Mouse (Mus musculus): Measurements from ENCODE around the gene Agfg1.

Gene Agfg1

GRCm38 (mm10) chr1:82825256-82825655 is 14.0 kb upstream of the Agfg1 start:
- no peak for DNase-seq (ENCODE audit: low spot score in 2 of 2)

- no peak for DNase-seq (ENCODE audit: low spot score in 2 of 2)
These were observed 13.5 kb upstream of the Agfg1 start for GRCm38 (mm10) chr1:82825783-82826182.

- no peak for DNase-seq (ENCODE audit: low spot score in 2 of 2)
These were observed 12.4 kb upstream of the Agfg1 start for GRCm38 (mm10) chr1:82826911-82827310.

GRCm38 (mm10) chr1:82830771-82831170 is 8.5 kb upstream of the Agfg1 start:
- DNase-seq (ENCODE audit: low spot score in 2 of 2): no peak

- peak in 1 of 2 experiments; percentile 45 for DNase-seq (ENCODE audit: low spot score in 2 of 2)
These were observed 7.6 kb upstream of the Agfg1 start for GRCm38 (mm10) chr1:82831547-82832240.

GRCm38 (mm10) chr1:82832495-82833021 is 6.7 kb upstream of the Agfg1 start:
- DNase-seq (ENCODE audit: low spot score in 2 of 2): no peak

GRCm38 (mm10) chr1:82833501-82833900 is 5.8 kb upstream of the Agfg1 start:
- no peak for DNase-seq (ENCODE audit: low spot score in 2 of 2)

GRCm38 (mm10) chr1:82834572-82834971 is 4.7 kb upstream of the Agfg1 start:
- peak in 1 of 2 experiments; percentile 60 for DNase-seq (ENCODE audit: low spot score in 2 of 2)

- DNase-seq (ENCODE audit: low spot score in 2 of 2): no peak
These were observed 2.7 kb upstream of the Agfg1 start for GRCm38 (mm10) chr1:82836342-82837217.

GRCm38 (mm10) chr1:82837579-82837978 is 1.7 kb upstream of the Agfg1 start:
- DNase-seq (ENCODE audit: low spot score in 2 of 2): no peak

GRCm38 (mm10) chr1:82838469-82839295 is 601 bp upstream of the Agfg1 start:
- DNase-seq (ENCODE audit: low spot score in 2 of 2): no peak

GRCm38 (mm10) chr1:82839614-82840421 is 535 bp downstream of the Agfg1 start:
- DNase-seq (ENCODE audit: low spot score in 2 of 2): no peak

- DNase-seq (ENCODE audit: low spot score in 2 of 2): no peak
These were observed 16.4 kb downstream of the Agfg1 start for GRCm38 (mm10) chr1:82855729-82856128.

GRCm38 (mm10) chr1:82858236-82858635 is 19.0 kb downstream of the Agfg1 start:
- DNase-seq (ENCODE audit: low spot score in 2 of 2): no peak

- DNase-seq (ENCODE audit: low spot score in 2 of 2): no peak
These were observed 21.1 kb downstream of the Agfg1 start for GRCm38 (mm10) chr1:82860391-82860790.

- DNase-seq (ENCODE audit: low spot score in 2 of 2): no peak
These were observed 30.9 kb downstream of the Agfg1 start for GRCm38 (mm10) chr1:82870202-82870601.

- DNase-seq (ENCODE audit: low spot score in 2 of 2): no peak
These were observed 39.9 kb downstream of the Agfg1 start for GRCm38 (mm10) chr1:82879172-82879571.

GRCm38 (mm10) chr1:82880196-82880595 is 40.9 kb downstream of the Agfg1 start:
- DNase-seq (ENCODE audit: low spot score in 2 of 2): no peak

- DNase-seq (ENCODE audit: low spot score in 2 of 2): no peak
These were observed 54.0 kb downstream of the Agfg1 start for GRCm38 (mm10) chr1:82893269-82893668.

- no peak for DNase-seq (ENCODE audit: low spot score in 2 of 2)
These were observed 61.3 kb downstream of the Agfg1 start for GRCm38 (mm10) chr1:82900567-82900966.

GRCm38 (mm10) chr1:82901201-82901600 is 61.9 kb downstream of the Agfg1 start:
- DNase-seq (ENCODE audit: low spot score in 2 of 2): no peak
